Mouse (Mus musculus): Measurements from ENCODE around the gene Ctsll3.

DNA sequence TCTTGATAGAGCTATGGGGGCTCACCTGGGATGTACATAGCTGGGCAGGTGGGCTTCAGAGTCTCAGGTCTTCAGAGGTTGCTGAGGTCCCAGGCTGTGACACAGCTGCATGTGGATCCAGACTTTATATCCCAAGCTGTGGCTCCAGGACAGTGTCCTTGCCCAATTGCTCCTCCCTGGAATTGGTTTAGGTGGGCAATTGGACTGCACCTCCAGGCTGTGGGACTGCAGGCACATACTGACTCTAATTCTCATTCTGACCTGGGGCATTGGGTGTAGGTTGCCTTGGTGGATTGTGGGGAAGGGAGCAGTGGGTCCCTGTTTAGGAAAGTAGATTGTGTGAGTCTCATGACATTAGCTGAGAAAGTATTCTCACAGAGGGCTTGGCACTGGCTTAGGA lies 16.4 kb downstream of the Ctsll3 start, which contains the start of gene BC051665:
- no peak for TF ChIP-seq POLR2A (IDR thresholded peaks at IDR 0.05; ENCODE audit: borderline replicate concordance, control insufficient read depth, low read depth, low read length)
- TF ChIP-seq CTCF (IDR thresholded peaks at IDR 0.05; ENCODE audit: control insufficient read depth, insufficient read depth, low read length) = no peak
